Comparison of ENCODE assay signal across 8 mouse cellular contexts in the genomic region with DNA sequence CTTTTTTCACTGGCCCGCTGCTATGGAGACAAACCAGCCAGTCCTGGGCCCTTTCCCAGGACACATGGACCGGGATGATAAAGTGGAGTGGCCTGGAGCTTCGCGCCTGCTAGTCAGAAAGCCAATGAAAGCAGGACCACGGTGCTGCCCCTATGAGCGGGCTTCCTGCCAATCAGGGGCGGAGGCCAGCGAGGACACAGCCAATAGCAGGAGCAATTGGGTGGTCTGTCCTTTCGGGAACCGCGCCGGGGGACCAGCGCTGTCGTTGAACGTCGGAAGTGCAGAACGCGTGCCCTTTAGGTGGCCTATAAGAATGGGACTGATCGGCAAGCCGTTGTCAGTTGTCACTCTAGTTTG. TPM values are rescaled to one million over a fixed set of nuclear protein-coding genes. Genes with fewer than 3 reads are reported as not detected.
DNase-seq lines count a peak whose midpoint lies in the region; ATAC-seq and TF ChIP-seq lines count a peak whose summit lies in the region.

No protein-coding gene starts in this region.

- 6% methylated on average over 20 of the region's 20 CpGs for WGBS in embryonic facial prominence, embryonic 13.5 days
- 4% methylated on average over 20 of the region's 20 CpGs for WGBS in heart, embryonic 10.5 days
- 3% methylated on average over 20 of the region's 20 CpGs for WGBS in kidney, embryonic 15.5 days
- 3% methylated on average over 20 of the region's 20 CpGs for WGBS in liver, embryonic 12.5 days (ENCODE audit: insufficient replicate concordance)
- 3% methylated on average over 20 of the region's 20 CpGs for WGBS in stomach, embryonic 14.5 days

- ATAC-seq in embryonic facial prominence, embryonic 13.5 days (ENCODE audit: insufficient number of reproducible peaks, insufficient read depth, low FRiP score, low TSS enrichment, low read depth), result no peak
- peak; percentile 40 for ATAC-seq in kidney, embryonic 15.5 days (replicated peaks; ENCODE audit: low FRiP score)
- ATAC-seq in liver, embryonic 12.5 days, result peak; percentile 57
- ATAC-seq in stomach, embryonic 14.5 days (ENCODE audit: insufficient number of reproducible peaks, insufficient read depth, low FRiP score, low read depth), result peak; percentile 20; the same call in 1 of the 2 replicates

- H3K9me3 ChIP-seq in embryonic facial prominence, embryonic 13.5 days, result no peaks in the 10 kb centered on the region
- no peaks in the 10 kb centered on the region for H3K9me3 ChIP-seq in heart, embryonic 10.5 days
- no peaks in the 10 kb centered on the region for H3K9me3 ChIP-seq in kidney, embryonic 15.5 days (replicated peaks)
- no peaks in the 10 kb centered on the region for H3K9me3 ChIP-seq in liver, embryonic 12.5 days (replicated peaks)
- no peaks in the 10 kb centered on the region for H3K9me3 ChIP-seq in stomach, embryonic 14.5 days (ENCODE audit: control insufficient read depth, low read depth, low read length)

- peak overlapping the region; percentile 72 for H3K4me3 ChIP-seq in embryonic facial prominence, embryonic 13.5 days
- peak overlapping the region; percentile 79 for H3K4me3 ChIP-seq in heart, embryonic 10.5 days
- peak overlapping the region; percentile 71 for H3K4me3 ChIP-seq in kidney, embryonic 15.5 days (replicated peaks)
- H3K4me3 ChIP-seq in liver, embryonic 12.5 days, result peak overlapping the region; percentile 80
- peak overlapping the region; percentile 36 for H3K4me3 ChIP-seq in myocyte
- H3K4me3 ChIP-seq in stomach, embryonic 14.5 days (ENCODE audit: low read depth, low read length), result peak overlapping the region; percentile 61

- H3K27ac ChIP-seq in embryonic facial prominence, embryonic 13.5 days, result peak overlapping the region; percentile 83
- peak overlapping the region; percentile 91 for H3K27ac ChIP-seq in heart, embryonic 10.5 days
- peak overlapping the region; percentile 78 for H3K27ac ChIP-seq in kidney, embryonic 15.5 days
- H3K27ac ChIP-seq in liver, embryonic 12.5 days, result peak overlapping the region; percentile 97
- H3K27ac ChIP-seq in stomach, embryonic 14.5 days (ENCODE audit: low read length), result peak overlapping the region; percentile 64

- peaks cover 10% of the 10 kb centered on the region; the same call in 1 of the 2 replicates for H3K36me3 ChIP-seq in embryonic facial prominence, embryonic 13.5 days
- no peaks in the 10 kb centered on the region for H3K36me3 ChIP-seq in heart, embryonic 10.5 days
- H3K36me3 ChIP-seq in kidney, embryonic 15.5 days, result peaks cover 8% of the 10 kb centered on the region; the same call in 1 of the 2 replicates
- peaks cover 13% of the 10 kb centered on the region for H3K36me3 ChIP-seq in liver, embryonic 12.5 days
- no peaks in the 10 kb centered on the region for H3K36me3 ChIP-seq in myocyte (ENCODE audit: control insufficient read depth, insufficient read depth)
- no peaks in the 10 kb centered on the region for H3K36me3 ChIP-seq in stomach, embryonic 14.5 days (ENCODE audit: control insufficient read depth, insufficient read depth, low read length)

- H3K9ac ChIP-seq in embryonic facial prominence, embryonic 13.5 days, result peak overlapping the region; percentile 82
- 0 out of 2 replicates have a peak overlapping the region, but pooled peaks have one; percentile 38 for H3K9ac ChIP-seq in kidney, embryonic 15.5 days
- peak overlapping the region; percentile 89 for H3K9ac ChIP-seq in liver, embryonic 12.5 days
- no peak overlapping the region for H3K9ac ChIP-seq in stomach, embryonic 14.5 days (replicated peaks; ENCODE audit: low read depth, low read length)

- H3K4me2 ChIP-seq in embryonic facial prominence, embryonic 13.5 days, result peak overlapping the region; percentile 93
- peak overlapping the region; percentile 98 for H3K4me2 ChIP-seq in kidney, embryonic 15.5 days
- H3K4me2 ChIP-seq in liver, embryonic 12.5 days, result peak overlapping the region; percentile 93
- peak overlapping the region; percentile 97 for H3K4me2 ChIP-seq in myocyte (ENCODE audit: low read depth)
- H3K4me2 ChIP-seq in stomach, embryonic 14.5 days (replicated peaks; ENCODE audit: low read depth, low read length), result peak overlapping the region; percentile 88

- no peak overlapping the region for H3ac ChIP-seq in myocyte (ENCODE audit: control insufficient read depth, insufficient read length)

- peak; percentile 77 for DNase-seq in cerebellum, adult 11 months
- DNase-seq in cerebellum, adult 8-10 months, result no peak
- DNase-seq in heart, embryonic 10.5 days (ENCODE audit: low spot score), result peak; percentile 93

- H3K27me3 ChIP-seq in embryonic facial prominence, embryonic 13.5 days, result no peaks in the 10 kb centered on the region
- H3K27me3 ChIP-seq in heart, embryonic 10.5 days (ENCODE audit: insufficient read depth, poor library complexity, severe bottlenecking), result peaks cover 16% of the 10 kb centered on the region
- no peaks in the 10 kb centered on the region for H3K27me3 ChIP-seq in kidney, embryonic 15.5 days
- peaks cover 13% of the 10 kb centered on the region; the same call in 1 of the 2 replicates for H3K27me3 ChIP-seq in liver, embryonic 12.5 days (replicated peaks)
- H3K27me3 ChIP-seq in myocyte (ENCODE audit: control insufficient read depth, insufficient read depth, insufficient read length), result no peaks in the 10 kb centered on the region
- no peaks in the 10 kb centered on the region for H3K27me3 ChIP-seq in stomach, embryonic 14.5 days (ENCODE audit: control insufficient read depth, insufficient read depth, low read length)

- peaks cover 35% of the 10 kb centered on the region for H3K4me1 ChIP-seq in embryonic facial prominence, embryonic 13.5 days
- peaks cover 19% of the 10 kb centered on the region for H3K4me1 ChIP-seq in heart, embryonic 10.5 days
- peaks cover 22% of the 10 kb centered on the region for H3K4me1 ChIP-seq in kidney, embryonic 15.5 days
- H3K4me1 ChIP-seq in liver, embryonic 12.5 days, result peaks cover 35% of the 10 kb centered on the region
- no peaks in the 10 kb centered on the region; the same call in 1 of the 2 replicates for H3K4me1 ChIP-seq in stomach, embryonic 14.5 days (ENCODE audit: control insufficient read depth, insufficient read depth, low read length)

- H3K79me2 ChIP-seq in myocyte (ENCODE audit: control insufficient read depth, insufficient read depth), result no peaks in the 10 kb centered on the region

- no peak for TF ChIP-seq POLR2A in myocyte (IDR thresholded peaks at IDR 0.05; ENCODE audit: insufficient read length, low read depth)

TF ChIP-seq in myocyte, 11 proteins besides CTCF, POLR2A, EP300 and RAD21:
- TF ChIP-seq MYOG (IDR thresholded peaks at IDR 0.05; ENCODE audit: control insufficient read depth in 1 of 3, insufficient read depth in 1 of 3, insufficient read length in 2 of 3, low read depth in 2 of 3), result no peak
TF ChIP-seq in myocyte: peak in this region for 0.

RNA-seq across cellular contexts. Expression of gene Kctd7, which starts 0.7 kb away (rescaled TPM):
- polyA plus RNA-seq in embryonic facial prominence, embryonic 13.5 days (2015; fragmentation: Nextera tagmentation; extraction: Ambion mirVana), result 6.1 and 7.2 TPM in 2 replicates
- polyA plus RNA-seq in heart, embryonic 10.5 days (2016; fragmentation: Nextera tagmentation; extraction: Ambion mirVana), result 4.4 and 4.8 TPM in 2 replicates
- polyA plus RNA-seq in kidney, embryonic 15.5 days (2015; fragmentation: Nextera tagmentation; extraction: Ambion mirVana), result 4.7 and 5.0 TPM in 2 replicates
- 7.8 and 8.0 TPM in 2 replicates for polyA plus RNA-seq in liver, embryonic 12.5 days (2016; fragmentation: Nextera tagmentation; extraction: Ambion mirVana)
- polyA plus RNA-seq in myocyte (2012; fragmentation: generic; extraction: Trizol), result 4.5 TPM
- 5.0 and 5.1 TPM in 2 replicates for polyA plus RNA-seq in stomach, embryonic 14.5 days (2014; fragmentation: Nextera tagmentation; extraction: Ambion mirVana)

RNA-seq across cellular contexts. Expression of gene Rabgef1, which starts 27.6 kb away (rescaled TPM):
- 25.8 and 28.0 TPM in 2 replicates for polyA plus RNA-seq in embryonic facial prominence, embryonic 13.5 days (2015; fragmentation: Nextera tagmentation; extraction: Ambion mirVana)
- 21.2 and 25.5 TPM in 2 replicates for polyA plus RNA-seq in heart, embryonic 10.5 days (2016; fragmentation: Nextera tagmentation; extraction: Ambion mirVana)
- polyA plus RNA-seq in kidney, embryonic 15.5 days (2015; fragmentation: Nextera tagmentation; extraction: Ambion mirVana), result 30.0 and 32.1 TPM in 2 replicates
- polyA plus RNA-seq in liver, embryonic 12.5 days (2016; fragmentation: Nextera tagmentation; extraction: Ambion mirVana), result 31.9 and 34.5 TPM in 2 replicates
- 18.8 TPM for polyA plus RNA-seq in myocyte (2012; fragmentation: generic; extraction: Trizol)
- polyA plus RNA-seq in stomach, embryonic 14.5 days (2014; fragmentation: Nextera tagmentation; extraction: Ambion mirVana), result 25.7 and 27.9 TPM in 2 replicates
